Mouse (Mus musculus): Measurements from ENCODE around the gene Sh3gl1. TPM values are rescaled to one million over a fixed set of nuclear protein-coding genes. Genes with fewer than 3 reads are reported as not detected.

Sh3gl1 gene
- polyA plus RNA-seq, 1 experiment from 2014 or later, result 101 TPM

GRCm38 (mm10) chr17:56031431-56031830 is 5.0 kb downstream of the Sh3gl1 start:
- Histone ChIP-seq H3K27me3 (ENCODE audit: control insufficient read depth, insufficient read depth, low read length) (no peaks in the 10 kb centered on the region), H3K4me3 (ENCODE audit: low read depth, low read length) (no peak overlapping the region), H3K4me2 (replicated peaks; ENCODE audit: low read depth) (no peak overlapping the region), H3K9ac (ENCODE audit: low read length) (no peak overlapping the region), H3K27ac (replicated peaks) (0 out of 2 replicates have a peak overlapping the region, but pooled peaks have one; percentile 4), H3K9me3 (ENCODE audit: control insufficient read depth, low read length) (no peaks in the 10 kb centered on the region), H3K36me3 (ENCODE audit: control insufficient read depth, insufficient read depth, low read length) (peaks cover 2% of the 10 kb centered on the region; the same call in 1 of the 2 replicates), H3K4me1 (replicated peaks; ENCODE audit: control insufficient read depth, insufficient read depth) (peaks cover 8% of the 10 kb centered on the region)
- 90% methylated on average over 7 of the region's 7 CpGs for WGBS
- DNase-seq (ENCODE audit: low spot score), result no peak
- TF ChIP-seq EP300 (optimal IDR thresholded peaks at IDR 0.05) (no peak), CTCF (IDR thresholded peaks at IDR 0.05; ENCODE audit: low read depth) (no peak)
- ATAC-seq (ENCODE audit: low FRiP score, low TSS enrichment), result no peak

- Histone ChIP-seq H3K9ac (ENCODE audit: low read length) (no peak overlapping the region), H3K4me1 (replicated peaks; ENCODE audit: control insufficient read depth, insufficient read depth) (peaks cover 8% of the 10 kb centered on the region), H3K4me3 (ENCODE audit: low read depth, low read length) (no peak overlapping the region), H3K27ac (replicated peaks) (no peak overlapping the region), H3K4me2 (replicated peaks; ENCODE audit: low read depth) (no peak overlapping the region), H3K27me3 (ENCODE audit: control insufficient read depth, insufficient read depth, low read length) (no peaks in the 10 kb centered on the region), H3K9me3 (ENCODE audit: control insufficient read depth, low read length) (no peaks in the 10 kb centered on the region), H3K36me3 (ENCODE audit: control insufficient read depth, insufficient read depth, low read length) (peaks cover 2% of the 10 kb centered on the region; the same call in 1 of the 2 replicates)
- no peak for DNase-seq (ENCODE audit: low spot score)
- 59% methylated on average over 5 of the region's 5 CpGs for WGBS
- TF ChIP-seq EP300 (optimal IDR thresholded peaks at IDR 0.05) (no peak), CTCF (IDR thresholded peaks at IDR 0.05; ENCODE audit: low read depth) (peak; percentile 40)
- no peak for ATAC-seq (ENCODE audit: low FRiP score, low TSS enrichment)
Observed at GRCm38 (mm10) chr17:56030919-56031318, 5.5 kb downstream of the Sh3gl1 start.

- Histone ChIP-seq H3K27ac (replicated peaks) (no peak overlapping the region), H3K9ac (ENCODE audit: low read length) (no peak overlapping the region), H3K4me1 (replicated peaks; ENCODE audit: control insufficient read depth, insufficient read depth) (peaks cover 8% of the 10 kb centered on the region), H3K9me3 (ENCODE audit: control insufficient read depth, low read length) (no peaks in the 10 kb centered on the region), H3K36me3 (ENCODE audit: control insufficient read depth, insufficient read depth, low read length) (peaks cover 2% of the 10 kb centered on the region; the same call in 1 of the 2 replicates), H3K27me3 (ENCODE audit: control insufficient read depth, insufficient read depth, low read length) (no peaks in the 10 kb centered on the region), H3K4me2 (replicated peaks; ENCODE audit: low read depth) (no peak overlapping the region), H3K4me3 (ENCODE audit: low read depth, low read length) (no peak overlapping the region)
- 88% methylated on average over 9 of the region's 9 CpGs for WGBS
- DNase-seq (ENCODE audit: low spot score), result no peak
- no peak for ATAC-seq (ENCODE audit: low FRiP score, low TSS enrichment)
- no peak for TF ChIP-seq CTCF (IDR thresholded peaks at IDR 0.05; ENCODE audit: low read depth)
- TF ChIP-seq EP300 (optimal IDR thresholded peaks at IDR 0.05), result no peak
Observed at GRCm38 (mm10) chr17:56030238-56030870, 6.1 kb downstream of the Sh3gl1 start.

- TF ChIP-seq CTCF (IDR thresholded peaks at IDR 0.05; ENCODE audit: low read depth), result no peak
- no peak for TF ChIP-seq EP300 (optimal IDR thresholded peaks at IDR 0.05)
- H3K27ac ChIP-seq (replicated peaks), result 0 out of 2 replicates have a peak overlapping the region, but pooled peaks have one; percentile 40
- ATAC-seq (ENCODE audit: low FRiP score, low TSS enrichment), result no peak
- peaks cover 2% of the 10 kb centered on the region; the same call in 1 of the 2 replicates for H3K36me3 ChIP-seq (ENCODE audit: control insufficient read depth, insufficient read depth, low read length)
- peaks cover 2% of the 10 kb centered on the region for H3K4me1 ChIP-seq (replicated peaks; ENCODE audit: control insufficient read depth, insufficient read depth)
- no peaks in the 10 kb centered on the region for H3K9me3 ChIP-seq (ENCODE audit: control insufficient read depth, low read length)
- H3K9ac ChIP-seq (ENCODE audit: low read length), result no peak overlapping the region
- no peaks in the 10 kb centered on the region for H3K27me3 ChIP-seq (ENCODE audit: control insufficient read depth, insufficient read depth, low read length)
- DNase-seq (ENCODE audit: low spot score), result no peak
- WGBS, result 85% methylated on average over 5 of the region's 5 CpGs
- no peak overlapping the region for H3K4me2 ChIP-seq (replicated peaks; ENCODE audit: low read depth)
- no peak overlapping the region for H3K4me3 ChIP-seq (ENCODE audit: low read depth, low read length)
Observed at GRCm38 (mm10) chr17:56027801-56028441, 8.5 kb downstream of the Sh3gl1 start.

GRCm38 (mm10) chr17:56026881-56027280 is 9.6 kb downstream of the Sh3gl1 start:
- WGBS, result 58% methylated on average over 1 of the region's 1 CpGs
- no peaks in the 10 kb centered on the region for H3K9me3 ChIP-seq (ENCODE audit: control insufficient read depth, low read length)
- no peak overlapping the region for H3K4me2 ChIP-seq (replicated peaks; ENCODE audit: low read depth)
- 0 out of 2 replicates have a peak overlapping the region, but pooled peaks have one; percentile 40 for H3K27ac ChIP-seq (replicated peaks)
- peaks cover 2% of the 10 kb centered on the region; the same call in 1 of the 2 replicates for H3K36me3 ChIP-seq (ENCODE audit: control insufficient read depth, insufficient read depth, low read length)
- no peak overlapping the region for H3K9ac ChIP-seq (ENCODE audit: low read length)
- H3K4me1 ChIP-seq (replicated peaks; ENCODE audit: control insufficient read depth, insufficient read depth), result no peaks in the 10 kb centered on the region
- no peak overlapping the region for H3K4me3 ChIP-seq (ENCODE audit: low read depth, low read length)
- H3K27me3 ChIP-seq (ENCODE audit: control insufficient read depth, insufficient read depth, low read length), result no peaks in the 10 kb centered on the region
- TF ChIP-seq EP300 (optimal IDR thresholded peaks at IDR 0.05) (no peak), CTCF (IDR thresholded peaks at IDR 0.05; ENCODE audit: low read depth) (no peak)
- ATAC-seq (ENCODE audit: low FRiP score, low TSS enrichment) (no peak), DNase-seq (ENCODE audit: low spot score) (no peak)

GRCm38 (mm10) chr17:56026303-56026702 is 10.1 kb downstream of the Sh3gl1 start:
- 75% methylated on average over 1 of the region's 1 CpGs for WGBS
- no peaks in the 10 kb centered on the region for H3K4me1 ChIP-seq (replicated peaks; ENCODE audit: control insufficient read depth, insufficient read depth)
- H3K27ac ChIP-seq (replicated peaks), result 0 out of 2 replicates have a peak overlapping the region, but pooled peaks have one; percentile 45
- TF ChIP-seq CTCF (IDR thresholded peaks at IDR 0.05; ENCODE audit: low read depth), result no peak
- no peak for TF ChIP-seq EP300 (optimal IDR thresholded peaks at IDR 0.05)
- ATAC-seq (ENCODE audit: low FRiP score, low TSS enrichment) (no peak), DNase-seq (ENCODE audit: low spot score) (no peak)
- no peaks in the 10 kb centered on the region for H3K27me3 ChIP-seq (ENCODE audit: control insufficient read depth, insufficient read depth, low read length)
- no peaks in the 10 kb centered on the region for H3K9me3 ChIP-seq (ENCODE audit: control insufficient read depth, low read length)
- H3K36me3 ChIP-seq (ENCODE audit: control insufficient read depth, insufficient read depth, low read length), result peaks cover 2% of the 10 kb centered on the region; the same call in 1 of the 2 replicates
- no peak overlapping the region for H3K9ac ChIP-seq (ENCODE audit: low read length)
- H3K4me2 ChIP-seq (replicated peaks; ENCODE audit: low read depth), result no peak overlapping the region
- no peak overlapping the region for H3K4me3 ChIP-seq (ENCODE audit: low read depth, low read length)

Data from stomach, postnatal 0 days (tissue).